Mouse (Mus musculus) cerebellum, adult 8-10 months (tissue): ENCODE data around the gene Fam71d.

Experiments
- DNase-seq: peaks from one replicate; pipeline ENCODE4 v3.0.0; 2022

Fam71d gene

GRCm38 (mm10) chr12:78777916-78778315, 86.6 kb downstream of the Fam71d start:
- no peak for DNase-seq

DNA sequence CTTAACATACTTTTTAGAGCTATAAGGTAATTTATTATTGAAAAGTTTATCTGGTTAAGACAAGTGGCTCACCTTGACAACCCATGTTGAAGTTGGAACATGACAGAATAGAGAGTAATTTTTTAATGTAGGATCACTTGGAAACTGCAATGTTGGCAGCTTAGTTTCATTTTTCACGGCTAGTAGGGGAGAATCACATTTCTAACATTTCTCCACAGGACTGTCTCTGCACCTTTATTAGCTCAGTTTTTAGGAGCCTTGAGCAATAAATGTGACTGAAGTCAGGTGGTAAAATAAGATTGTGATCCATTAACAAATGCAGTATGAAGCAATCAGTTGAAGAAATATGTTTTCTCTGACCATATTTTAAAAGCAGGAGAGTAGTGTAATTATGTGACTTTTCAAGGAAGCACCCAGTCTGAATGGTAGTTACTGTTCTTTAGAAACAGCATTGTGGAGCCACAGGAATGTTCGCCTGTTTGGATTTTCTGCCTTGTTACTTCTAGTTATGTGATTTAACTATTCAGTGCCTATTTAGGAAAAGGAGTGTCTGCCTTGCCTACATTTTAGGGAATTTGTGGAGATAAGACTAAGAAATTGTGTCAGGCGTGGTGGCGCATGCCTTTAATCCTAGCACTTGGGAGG, 87.2 kb downstream of the Fam71d start:
- no peak for DNase-seq
